Mouse (Mus musculus) cerebellum, adult 18-20 months (tissue): ENCODE measurements around the gene Atl2.

Source experiments
- DNase-seq, 2 experiments: peaks; one replicate each; pipeline ENCODE4 v3.0.0; 2021

The Atl2 gene

GRCm38 (mm10) chr17:79897666-79898065 is 1.7 kb upstream of the Atl2 start:
- no peak for DNase-seq

- DNase-seq, result peak; percentile 66 to 72
These were observed 696 bp downstream of the Atl2 start for GRCm38 (mm10) chr17:79894971-79895882.

- DNase-seq, result no peak
These were observed 1.9 kb downstream of the Atl2 start for GRCm38 (mm10) chr17:79894054-79894453.

GRCm38 (mm10) chr17:79891944-79892343 is 4.0 kb downstream of the Atl2 start:
- DNase-seq, result no peak

- DNase-seq, result no peak
These were observed 8.0 kb downstream of the Atl2 start for GRCm38 (mm10) chr17:79887926-79888325.

- DNase-seq, result no peak
These were observed 12.7 kb downstream of the Atl2 start for GRCm38 (mm10) chr17:79883198-79883597.

GRCm38 (mm10) chr17:79865027-79865426 is 30.9 kb downstream of the Atl2 start:
- DNase-seq, result no peak

- no peak for DNase-seq
These were observed 31.4 kb downstream of the Atl2 start for GRCm38 (mm10) chr17:79864503-79864902.

GRCm38 (mm10) chr17:79862038-79862437 is 33.9 kb downstream of the Atl2 start:
- DNase-seq, result peak; percentile 31 to 34

- DNase-seq, result no peak
These were observed 40.4 kb downstream of the Atl2 start for GRCm38 (mm10) chr17:79855533-79855932.

- DNase-seq, result no peak
These were observed 47.5 kb downstream of the Atl2 start for GRCm38 (mm10) chr17:79848385-79848784.

- no peak for DNase-seq
These were observed 49.7 kb downstream of the Atl2 start for GRCm38 (mm10) chr17:79846182-79846581.

GRCm38 (mm10) chr17:79845695-79846094 is 50.2 kb downstream of the Atl2 start:
- no peak for DNase-seq

- peak; percentile 44 to 48 for DNase-seq
These were observed 55.4 kb downstream of the Atl2 start for GRCm38 (mm10) chr17:79840254-79841238.

- no peak for DNase-seq
These were observed 58.9 kb downstream of the Atl2 start for GRCm38 (mm10) chr17:79836978-79837377.

GRCm38 (mm10) chr17:79835714-79836373 is 60.1 kb downstream of the Atl2 start:
- no peak for DNase-seq

- DNase-seq, result no peak
These were observed 63.6 kb downstream of the Atl2 start for GRCm38 (mm10) chr17:79832284-79832683.

GRCm38 (mm10) chr17:79826482-79827034 is 69.4 kb downstream of the Atl2 start:
- DNase-seq, result no peak

GRCm38 (mm10) chr17:79825241-79826030 is 70.5 kb downstream of the Atl2 start:
- DNase-seq, result no peak

GRCm38 (mm10) chr17:79824406-79824805 is 71.5 kb downstream of the Atl2 start:
- DNase-seq, result no peak

- DNase-seq, result no peak
These were observed 77.0 kb downstream of the Atl2 start for GRCm38 (mm10) chr17:79818884-79819283.

- DNase-seq, result no peak
These were observed 77.9 kb downstream of the Atl2 start for GRCm38 (mm10) chr17:79817995-79818394.
